Mouse (Mus musculus) midbrain, postnatal 0 days (tissue): ENCODE data around the gene Prickle4. TPM values are rescaled to one million over a fixed set of nuclear protein-coding genes. Genes with fewer than 3 reads are reported as not detected.

Source experiments
- ATAC-seq: fragments of 200-750 bp; cut with Nextera tagmentation; 2 replicates; pipeline ENCODE4 v1.8.0; 2017; ENCODE audit warnings: moderate number of reproducible peaks, mild to moderate bottlenecking, moderate TSS enrichment, moderate library complexity; ENCODE audit not compliant: low FRiP score
- DNase-seq: peaks from one replicate; pipeline ENCODE4 v3.0.0-alpha.2; 2015; ENCODE audit warnings: low spot score
- H3K27ac ChIP-seq: fragments of 300-500 bp; sonication (generic); 2 replicates; pipeline ENCODE4 v1.5.1; 2014; ENCODE audit warnings: low read depth, mild to moderate bottlenecking, low read length, mixed read lengths
- H3K27me3 ChIP-seq: fragments of 300-500 bp; sonication (generic); 2 replicates; pipeline ENCODE4 v1.6.1; 2014; ENCODE audit warnings: low read length, control low read depth, mixed read lengths; ENCODE audit not compliant: insufficient read depth
- H3K36me3 ChIP-seq: fragments of 300-500 bp; sonication (generic); 2 replicates; pipeline ENCODE4 v1.6.1; 2014; ENCODE audit warnings: low read length, control low read depth, mixed read lengths; ENCODE audit not compliant: insufficient read depth
- H3K4me1 ChIP-seq: fragments of 300-500 bp; sonication (generic); 2 replicates; pipeline ENCODE4 v1.6.1; 2014; ENCODE audit warnings: mild to moderate bottlenecking, control low read depth, antibody characterized with exemption, low read length, mixed read lengths; ENCODE audit not compliant: insufficient read depth
- H3K4me2 ChIP-seq: fragments of 300-500 bp; sonication (generic); 2 replicates; pipeline ENCODE4 v1.6.1; 2014; ENCODE audit warnings: low read depth, mild to moderate bottlenecking, low read length, mixed read lengths; ENCODE audit not compliant: poor library complexity, severe bottlenecking
- H3K4me3 ChIP-seq: fragments of 300-500 bp; sonication (generic); 2 replicates; pipeline ENCODE4 v1.5.1; 2014; ENCODE audit warnings: low read depth, mild to moderate bottlenecking, low read length, moderate library complexity
- H3K9ac ChIP-seq: fragments of 300-500 bp; sonication (generic); replicated peaks from 2 replicates; pipeline ENCODE4 v1.6.1; 2014; ENCODE audit warnings: mild to moderate bottlenecking, low read length, moderate library complexity, mixed read lengths; ENCODE audit not compliant: poor library complexity, severe bottlenecking
- H3K9me3 ChIP-seq: fragments of 300-500 bp; sonication (generic); 2 replicates; pipeline ENCODE4 v1.6.1; 2016; ENCODE audit warnings: low read length, control low read depth
- CTCF ChIP-seq: IDR thresholded peaks from 2 replicates; pipeline ENCODE4 v1.5.1; 2016; ENCODE audit warnings: antibody characterized with exemption, mild to moderate bottlenecking
- WGBS: fragments of 180-500 bp; shearing (Covaris S2); extraction: QIAGEN DNeasy Blood & Tissue Kit; methylation state at CpG from one replicate; pipeline ENCODE4 v1.1.7; 2014; 5-methylcytosine and 5-hydroxymethylcytosine counted together
- polyA plus RNA-seq: library from polyadenylated mRNA; unstranded; fragments of >200 nt; fragmentation: Nextera tagmentation; extraction: Ambion mirVana; gene quantifications from 2 replicates; pipeline ENCODE4 v1.2.1, GENCODE M21; 2015
- total RNA-seq: library from RNA; depleted of rRNA; stranded (reverse); fragments of >200 nt; gene quantifications from 2 replicates; pipeline ENCODE4 v1.2.3, GENCODE M21; 2014; rRNA removed

Prickle4 gene
- total RNA-seq (2.5 and 3.2 TPM in 2 replicates), polyA plus RNA-seq (2.2 and 3.2 TPM in 2 replicates)

- WGBS = under 1% methylated on average over 53 of the region's 82 CpGs
- H3K9me3 ChIP-seq = no peaks in the 10 kb centered on the region
- peak; percentile 98 for DNase-seq
Observed at GRCm38 (mm10) chr17:47694503-47695336, at the start of gene Prickle4. TSS of gene Prickle4 (minus strand) at chr17:47694736.

GRCm38 (mm10) chr17:47744086-47744485 is 49.5 kb upstream of the Prickle4 start:
- no peak overlapping the region for H3K4me2 ChIP-seq
- TF ChIP-seq CTCF = no peak
- ATAC-seq (no peak), DNase-seq (no peak)
- no peaks in the 10 kb centered on the region for H3K9me3 ChIP-seq
- H3K27ac ChIP-seq = no peak overlapping the region
- H3K36me3 ChIP-seq = no peaks in the 10 kb centered on the region
- WGBS = 94% methylated on average over 14 of the region's 14 CpGs
- no peak overlapping the region for H3K9ac ChIP-seq
- H3K4me3 ChIP-seq = no peak overlapping the region
- H3K27me3 ChIP-seq = no peaks in the 10 kb centered on the region
- no peaks in the 10 kb centered on the region for H3K4me1 ChIP-seq

More at GRCm38 (mm10) chr17:47694503-47695336, at the start of gene Prickle4:
- H3K4me1 ChIP-seq = no peaks in the 10 kb centered on the region; the same call in 1 of the 2 replicates
- H3K36me3 ChIP-seq = peaks cover 11% of the 10 kb centered on the region; the same call in 1 of the 2 replicates
- peak within 1 kb of the TSS; percentile 85 for H3K27ac ChIP-seq
- peak within 1 kb of the TSS; percentile 84 for H3K9ac ChIP-seq
- peak within 1 kb of the TSS; percentile 79 for H3K4me3 ChIP-seq
- peak; percentile 83 for TF ChIP-seq CTCF
- H3K4me2 ChIP-seq = peak within 1 kb of the TSS; percentile 73
- ATAC-seq = peak; percentile 94
- H3K27me3 ChIP-seq = no peaks in the 10 kb centered on the region

GRCm38 (mm10) chr17:47742991-47743734 is 48.6 kb upstream of the Prickle4 start:
- Histone ChIP-seq H3K9me3 (no peaks in the 10 kb centered on the region), H3K4me2 (no peak overlapping the region), H3K4me3 (no peak overlapping the region), H3K9ac (no peak overlapping the region), H3K27me3 (peaks cover 1% of the 10 kb centered on the region; the same call in 1 of the 2 replicates), H3K36me3 (no peaks in the 10 kb centered on the region), H3K27ac (no peak overlapping the region), H3K4me1 (no peaks in the 10 kb centered on the region)
- DNase-seq (no peak), ATAC-seq (no peak)
- peak; percentile 51 for TF ChIP-seq CTCF
- 51% methylated on average over 16 of the region's 16 CpGs for WGBS

GRCm38 (mm10) chr17:47740186-47740585 is 45.6 kb upstream of the Prickle4 start:
- 0 out of 2 replicates have a peak, but pooled peaks have one; percentile 25 for TF ChIP-seq CTCF
- Histone ChIP-seq H3K4me3 (no peak overlapping the region), H3K9ac (no peak overlapping the region), H3K27me3 (peaks cover 9% of the 10 kb centered on the region), H3K4me2 (no peak overlapping the region), H3K9me3 (no peaks in the 10 kb centered on the region), H3K36me3 (no peaks in the 10 kb centered on the region), H3K27ac (no peak overlapping the region), H3K4me1 (peaks cover 6% of the 10 kb centered on the region; the same call in 1 of the 2 replicates)
- WGBS = 60% methylated on average over 2 of the region's 2 CpGs
- no peak for DNase-seq
- ATAC-seq = no peak

- peak overlapping the region; percentile 48 for H3K9ac ChIP-seq
- WGBS = 13% methylated on average over 20 of the region's 20 CpGs
- peaks cover 9% of the 10 kb centered on the region for H3K27me3 ChIP-seq
- no peaks in the 10 kb centered on the region for H3K9me3 ChIP-seq
- peak overlapping the region; percentile 57; the same call in 1 of the 2 replicates for H3K4me3 ChIP-seq
- DNase-seq (no peak), ATAC-seq (no peak)
- H3K27ac ChIP-seq = no peak overlapping the region
- H3K4me2 ChIP-seq = peak overlapping the region; percentile 95
- no peak for TF ChIP-seq CTCF
- H3K36me3 ChIP-seq = no peaks in the 10 kb centered on the region
- H3K4me1 ChIP-seq = peaks cover 6% of the 10 kb centered on the region; the same call in 1 of the 2 replicates
Observed at GRCm38 (mm10) chr17:47738879-47739798, 44.6 kb upstream of the Prickle4 start.
